Mouse (Mus musculus) cerebellum, postnatal 10 days (tissue): Measurements from ENCODE around the gene Pex11g.

Experiments
- DNase-seq, 2 experiments: peaks; one replicate each; pipeline ENCODE4 v3.0.0; 2021; ENCODE audit warnings: mixed read lengths in 2 of 2

Gene Pex11g

DNA sequence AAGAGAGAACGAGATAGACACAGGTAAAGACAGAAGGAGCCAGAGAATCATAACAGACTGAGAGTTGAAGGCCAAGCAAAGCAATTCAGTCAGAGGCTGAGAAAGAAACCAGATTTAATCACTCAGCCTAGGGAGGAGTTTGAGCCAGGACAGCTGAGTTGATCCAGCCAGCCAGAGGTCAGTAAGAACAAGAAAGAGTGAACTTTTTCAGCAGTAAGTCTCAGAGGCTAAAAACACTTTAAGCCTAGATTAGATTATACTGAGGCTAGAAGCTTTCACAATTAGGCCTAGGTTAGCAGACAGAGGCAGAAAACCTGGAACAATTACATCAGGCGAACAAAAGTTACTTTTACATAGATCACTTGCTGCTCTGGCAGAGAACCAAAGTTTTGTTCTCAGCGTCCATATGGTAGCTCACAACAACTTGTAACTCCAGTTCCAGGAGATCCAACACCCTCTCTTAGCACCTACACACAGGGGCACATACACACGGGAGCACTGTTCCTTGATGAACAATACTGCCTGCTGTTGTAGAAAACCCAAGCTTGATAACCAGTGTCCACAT lies 12.8 kb upstream of the Pex11g start:
- no peak for DNase-seq

DNA sequence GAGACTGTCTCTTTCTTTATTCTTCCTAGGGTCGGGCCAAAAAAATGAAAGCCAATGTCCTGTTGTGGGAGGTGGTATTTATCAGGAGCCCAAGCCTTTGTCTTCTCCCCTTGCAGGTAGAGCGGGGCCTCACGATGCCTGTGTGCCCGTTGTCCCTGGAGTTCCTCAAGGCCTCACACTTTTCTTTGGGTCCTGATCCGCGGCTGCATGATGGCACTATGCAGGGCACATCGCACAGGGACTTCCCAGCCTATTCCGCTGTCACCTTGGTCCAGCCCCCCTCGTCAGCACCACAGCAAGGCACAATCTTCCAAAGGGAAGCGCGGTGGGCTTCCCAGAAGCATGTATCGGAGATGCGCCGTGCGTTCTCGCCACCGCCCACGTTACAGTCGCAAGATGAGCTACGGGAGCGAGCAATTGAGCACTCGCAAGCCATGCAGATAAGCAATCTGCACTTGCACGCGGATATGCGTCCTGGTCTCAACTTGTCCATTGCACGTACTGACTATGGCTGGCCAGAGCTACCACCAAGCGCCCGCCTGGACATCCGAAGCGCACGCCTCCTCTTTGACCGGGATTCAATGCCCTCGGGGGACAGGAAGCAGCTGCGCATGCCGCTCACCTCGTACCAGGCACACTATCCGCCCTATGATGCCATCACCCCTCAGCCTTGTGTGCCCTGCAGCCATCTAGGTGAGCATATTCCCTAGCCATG lies 8.4 kb upstream of the Pex11g start:
- no peak for DNase-seq

DNA sequence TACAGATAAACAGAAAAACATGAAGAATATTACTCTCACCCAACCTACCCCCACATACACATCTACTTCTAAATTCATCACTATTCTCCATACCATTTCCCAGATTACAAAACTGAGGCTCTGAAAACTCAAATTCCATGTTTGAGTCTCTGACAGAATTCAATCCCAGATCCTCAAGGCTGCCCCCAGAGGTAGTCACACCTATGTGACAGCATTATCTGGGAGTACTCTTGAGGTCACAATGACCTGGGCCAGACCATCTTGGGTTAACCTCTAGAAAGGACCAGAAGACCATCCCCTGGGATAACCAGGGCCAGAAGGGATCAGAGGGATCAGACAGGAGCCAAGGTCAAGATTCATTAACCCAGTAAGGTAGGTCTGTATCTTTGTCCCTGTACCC lies 3.1 kb upstream of the Pex11g start, which contains the start of gene Tex45:
Gene Tex45, plus strand, starts transcription at position 301 of the 400 bp plus-strand sequence.
- no peak for DNase-seq

DNA sequence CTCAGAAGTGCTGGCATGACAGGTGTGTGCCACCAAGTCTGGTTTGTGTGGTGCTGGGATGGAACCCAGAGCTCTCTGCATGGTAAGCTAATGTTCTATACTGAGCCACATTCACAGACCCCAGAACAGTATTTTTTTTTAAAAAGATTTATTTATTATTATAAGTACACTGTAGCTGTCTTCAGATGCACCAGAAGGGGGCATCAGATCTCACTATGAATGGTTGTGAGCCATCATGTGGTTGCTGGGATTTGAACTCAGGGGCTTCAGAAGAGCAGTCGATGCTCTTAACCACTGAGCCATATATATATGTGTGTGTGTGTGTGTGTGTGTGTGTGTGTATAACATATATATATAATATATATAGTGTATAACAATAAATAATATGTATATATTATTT lies 1.4 kb upstream of the Pex11g start:
- DNase-seq, result no peak

DNA sequence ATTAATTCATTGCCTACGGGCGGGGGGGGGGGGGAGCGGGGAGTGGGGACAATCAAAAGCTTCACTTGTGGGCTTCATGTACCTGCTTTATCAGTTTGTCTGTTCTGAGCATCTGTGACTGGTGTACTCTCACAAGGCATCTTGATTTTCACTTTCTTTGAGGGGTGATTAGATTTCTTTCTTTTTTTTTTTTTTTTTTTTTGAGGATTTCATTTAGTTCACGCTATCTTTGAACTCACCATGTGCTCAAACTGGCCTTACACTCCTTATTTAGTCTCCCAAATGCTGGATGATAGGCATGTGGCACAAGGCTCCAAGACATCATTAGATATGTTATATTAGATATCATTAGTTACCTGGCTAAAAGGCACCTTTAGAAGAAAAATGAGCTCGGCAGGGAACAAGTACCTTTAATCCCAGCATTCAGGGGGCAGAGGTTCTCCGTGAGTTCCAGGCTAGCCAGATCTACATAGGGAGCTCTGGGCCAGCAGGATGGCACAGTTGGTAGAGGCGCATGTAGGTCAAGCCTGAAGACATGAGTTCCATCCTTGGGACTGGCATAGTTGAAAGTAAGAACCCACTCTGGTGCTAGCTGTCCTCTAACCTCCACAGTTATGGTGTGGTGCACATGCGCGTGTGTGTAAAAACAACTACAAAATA lies 536 bp upstream of the Pex11g start:
- DNase-seq, result no peak

DNA sequence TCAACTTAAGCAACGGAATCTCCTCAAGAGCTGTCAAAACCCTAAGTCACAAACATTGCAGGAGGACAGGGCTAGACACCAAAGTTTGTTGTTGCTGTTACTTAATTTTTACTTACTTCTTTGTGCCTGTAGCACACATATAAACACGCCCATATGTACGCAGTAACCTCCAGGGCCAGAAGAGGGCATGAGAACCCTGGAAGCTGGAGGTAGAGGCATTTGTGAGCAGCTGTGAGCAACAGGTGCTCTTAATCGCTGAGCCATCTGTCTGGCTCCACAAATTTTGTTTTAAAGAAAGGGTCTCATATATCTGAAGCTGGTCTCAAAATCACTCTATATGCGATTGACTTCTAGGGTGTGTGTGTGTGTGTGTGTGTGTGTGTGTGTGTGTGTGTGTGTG lies 3.2 kb downstream of the Pex11g start:
- peak; percentile 72 to 73 for DNase-seq

DNA sequence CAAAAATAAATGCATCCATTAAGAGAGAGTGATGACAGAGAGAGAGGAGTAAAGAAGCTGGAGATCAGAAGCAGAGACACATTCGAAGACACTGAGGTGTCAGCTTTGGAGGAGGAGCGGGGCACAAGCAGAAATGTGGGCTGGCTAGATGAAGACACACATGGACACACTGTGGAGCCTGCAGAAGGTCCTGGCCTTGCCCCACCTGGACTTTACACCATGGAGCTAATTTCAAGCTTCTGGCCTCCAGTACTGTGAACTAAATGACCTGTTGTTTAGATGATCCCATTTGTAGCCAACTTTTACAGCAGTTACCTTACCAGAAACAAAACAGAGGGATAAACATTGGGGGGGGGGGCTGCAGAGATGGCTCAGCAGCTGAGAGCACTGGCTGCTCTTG lies 4.2 kb downstream of the Pex11g start:
- no peak for DNase-seq

DNA sequence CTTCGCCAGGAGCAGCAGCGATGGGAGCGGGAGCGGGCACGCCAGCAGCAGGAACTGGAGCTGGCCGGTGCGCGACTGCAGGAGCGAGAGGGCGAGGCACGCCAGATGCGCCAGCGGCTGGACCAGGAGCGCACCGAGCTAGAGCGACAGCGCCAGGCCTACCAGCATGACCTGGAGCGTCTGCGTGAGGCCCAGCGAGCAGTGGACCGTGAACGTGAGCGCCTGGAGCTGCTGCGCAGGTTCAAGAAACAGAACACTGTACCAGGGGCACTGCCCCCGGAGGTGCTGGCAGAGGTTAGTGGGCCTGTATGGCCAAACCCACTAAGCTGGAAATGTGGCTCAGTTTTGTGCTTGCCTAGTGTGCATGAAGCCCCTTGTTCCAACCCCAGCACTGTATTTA lies 15.5 kb downstream of the Pex11g start:
- DNase-seq, result no peak

DNA sequence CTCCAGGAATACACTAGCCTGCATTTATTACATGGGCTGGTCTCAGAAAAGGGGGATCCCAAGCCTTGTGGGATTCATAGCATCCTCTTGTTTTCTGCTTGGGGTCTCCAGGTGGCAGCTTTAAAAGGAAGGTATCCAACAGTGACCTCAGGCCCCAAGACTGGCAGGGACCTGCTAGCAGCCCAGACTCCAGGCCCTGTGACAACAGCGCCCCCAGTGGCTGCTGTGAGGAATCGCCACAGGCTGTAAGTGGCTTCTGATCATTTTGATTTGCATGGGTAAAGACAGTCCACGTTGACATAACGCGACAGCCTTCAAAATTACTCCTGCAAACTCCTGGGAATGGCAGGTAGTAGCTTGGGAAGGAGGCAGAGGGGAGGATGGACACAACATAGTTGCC lies 16.8 kb downstream of the Pex11g start:
- DNase-seq, result peak; percentile 80 to 86

DNA sequence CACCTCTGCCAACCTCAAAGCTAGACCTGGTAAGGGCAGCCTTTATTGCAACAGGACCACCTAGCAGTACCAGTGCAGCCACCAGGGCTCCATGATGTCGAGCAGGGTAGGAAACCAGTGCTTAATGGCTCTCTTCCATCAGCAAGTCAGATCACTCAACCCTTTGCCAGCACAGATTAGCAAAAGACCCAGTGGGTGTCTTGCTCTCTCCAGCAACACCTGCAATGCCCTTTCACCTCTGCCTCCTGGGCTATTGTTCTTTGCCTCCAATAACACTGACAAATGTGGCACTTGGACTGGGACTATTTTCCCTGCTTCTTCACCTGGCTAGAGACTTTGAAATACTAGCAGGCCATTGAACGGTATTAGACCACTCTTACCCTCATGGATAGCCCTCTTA lies 18.3 kb downstream of the Pex11g start:
- DNase-seq, result no peak

DNA sequence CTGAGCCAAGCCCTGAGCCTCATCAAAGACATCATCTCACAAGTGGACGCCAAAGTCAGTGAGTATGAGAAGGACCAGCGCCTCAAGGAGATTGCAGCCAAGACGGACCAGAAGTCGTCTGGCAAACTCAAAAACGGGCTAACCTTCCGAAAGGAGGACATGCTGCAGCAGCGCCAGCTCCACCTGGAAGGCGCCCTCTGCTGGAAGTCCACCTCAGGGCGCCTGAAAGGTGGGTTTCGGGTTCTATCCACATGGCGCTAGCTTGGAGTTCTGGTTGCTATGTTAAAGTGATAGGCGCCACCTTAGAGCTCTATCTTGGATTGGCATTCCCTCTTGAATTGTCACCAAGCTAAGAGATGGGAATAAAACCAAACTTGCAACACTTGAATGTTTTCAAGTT lies 28.0 kb downstream of the Pex11g start:
- DNase-seq, result peak; percentile 30

DNA sequence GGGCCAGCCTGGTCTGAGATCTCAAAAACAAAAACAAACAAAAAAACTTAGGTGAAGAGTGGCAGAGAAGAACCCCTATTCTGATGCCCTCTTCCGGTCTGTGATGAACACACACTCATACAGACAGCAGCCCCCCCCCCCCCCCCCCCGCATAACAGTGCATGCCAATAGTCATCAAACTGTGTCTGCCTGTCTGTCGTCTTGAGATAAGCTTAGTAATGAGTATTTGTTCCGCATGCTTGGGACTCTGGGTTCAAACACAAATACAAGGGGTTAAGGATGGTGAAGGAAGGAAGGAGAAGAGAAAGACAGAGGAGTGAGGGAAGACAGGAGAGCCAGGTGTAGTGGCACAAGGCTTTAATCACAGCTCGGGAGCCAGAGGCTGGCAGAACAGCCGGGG lies 31.0 kb downstream of the Pex11g start:
- DNase-seq, result no peak

DNA sequence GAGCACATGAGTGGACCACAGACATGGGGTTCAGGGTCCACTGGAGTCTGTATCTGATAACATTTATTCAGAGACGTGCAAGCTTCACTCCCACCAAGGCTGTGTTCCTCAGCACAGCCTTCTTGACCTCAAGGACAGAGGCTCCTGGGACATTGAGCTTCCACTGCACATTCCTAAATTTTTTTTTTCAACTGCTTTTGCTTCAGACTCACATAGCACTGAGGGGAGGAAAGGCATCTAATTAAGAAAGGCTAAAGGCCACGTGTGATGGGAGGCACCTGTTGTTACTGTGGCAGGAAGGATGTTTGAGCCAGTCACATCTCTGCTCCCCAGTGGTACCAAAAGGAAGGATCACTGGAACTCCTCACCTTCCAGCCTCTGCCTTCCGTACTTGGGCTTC lies 36.4 kb downstream of the Pex11g start:
- no peak for DNase-seq

DNA sequence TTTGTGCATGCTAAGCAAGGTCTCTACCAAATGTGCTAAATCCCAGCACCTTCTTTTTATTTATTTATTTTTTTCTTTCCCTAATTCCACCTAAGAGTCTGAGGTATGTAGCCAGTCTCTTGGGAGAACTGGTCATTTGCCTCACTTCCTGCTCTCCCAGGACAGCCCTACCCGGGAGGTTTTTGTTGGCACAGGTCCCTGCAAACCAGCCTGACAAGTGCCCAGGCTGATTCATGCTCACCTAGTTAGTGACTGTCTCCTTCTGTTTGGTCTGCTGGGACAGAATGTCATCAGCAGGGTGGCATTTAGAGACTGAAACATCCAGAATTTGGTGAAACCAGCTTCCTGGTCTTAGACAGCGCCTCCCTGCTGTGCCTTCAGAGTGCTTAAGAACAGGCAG lies 37.5 kb downstream of the Pex11g start:
- peak; percentile 34 for DNase-seq

DNA sequence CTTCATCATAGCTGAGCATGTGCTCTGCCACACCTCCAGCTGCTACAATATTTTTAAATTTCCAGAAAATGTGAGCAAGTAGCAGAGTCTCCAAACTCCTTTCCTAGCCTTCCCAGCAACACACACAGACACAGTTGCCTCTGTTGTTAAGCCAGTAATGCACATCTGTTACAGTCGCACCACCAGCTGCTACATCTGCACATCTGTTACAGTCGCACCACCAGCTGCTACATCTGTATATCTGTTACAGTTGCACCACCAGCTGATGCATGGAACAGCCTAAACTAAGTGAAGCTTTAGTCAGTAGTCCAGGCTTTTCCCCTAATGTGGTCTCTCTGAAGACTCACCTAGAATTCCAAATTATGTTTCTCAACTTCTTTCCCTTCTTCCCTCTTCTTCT lies 39.1 kb downstream of the Pex11g start:
- no peak for DNase-seq

DNA sequence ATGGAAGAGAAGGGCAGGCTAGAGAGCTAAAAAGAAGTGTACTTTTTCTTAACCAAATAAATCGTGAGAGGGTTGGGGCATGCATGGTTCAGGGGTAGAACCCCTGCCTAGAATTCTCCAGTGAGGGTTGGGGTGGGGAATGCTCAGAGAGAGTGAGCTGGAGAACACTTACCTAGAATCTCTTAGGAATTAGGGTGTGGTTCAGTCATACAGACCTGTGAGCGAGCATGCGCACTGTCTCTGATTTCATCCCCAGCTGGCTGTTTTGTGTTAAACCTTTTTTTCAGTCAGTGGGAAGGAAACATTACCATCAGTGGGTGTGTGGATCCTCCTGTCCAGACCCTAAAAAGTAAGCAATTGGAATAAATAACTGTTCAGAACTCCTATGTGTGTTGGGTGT lies 41.3 kb downstream of the Pex11g start:
- DNase-seq, result no peak

DNA sequence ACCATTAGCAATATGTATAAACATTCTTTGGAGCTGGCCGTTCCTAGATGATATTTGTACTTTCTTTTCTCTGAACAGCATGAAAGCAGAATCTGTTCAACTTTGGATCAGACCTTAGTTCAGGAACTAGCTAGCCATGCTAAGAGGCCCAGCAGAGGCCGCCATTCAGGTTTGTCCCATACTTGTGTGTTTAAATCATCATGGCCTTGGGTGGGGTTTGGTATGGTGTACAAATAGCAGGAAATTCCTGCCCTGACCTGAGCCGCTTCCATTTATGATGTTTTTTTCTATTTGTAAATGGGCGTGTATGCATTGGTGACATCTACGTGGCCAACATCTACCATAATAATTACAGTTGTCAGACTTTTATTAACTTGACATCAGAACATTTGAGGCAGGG lies 42.3 kb downstream of the Pex11g start:
- no peak for DNase-seq

DNA sequence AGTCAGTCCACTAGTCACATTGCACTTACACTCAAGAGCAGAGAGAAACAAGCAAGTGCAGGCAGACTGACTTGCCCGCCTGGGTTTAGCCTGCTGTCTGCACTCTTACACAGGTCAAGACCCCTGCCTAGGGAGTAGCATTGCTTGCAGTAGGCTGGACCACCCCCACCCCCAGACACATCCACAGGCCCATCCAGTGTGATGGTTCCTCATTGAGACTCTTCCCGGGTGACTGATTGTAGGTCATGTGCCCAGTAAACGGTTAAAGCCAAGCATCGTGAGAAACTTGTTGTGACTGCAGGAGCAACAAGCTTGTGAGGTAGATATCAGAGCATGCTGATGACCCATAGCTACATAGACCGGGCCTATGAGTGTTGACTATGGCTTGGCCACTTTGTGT lies 46.0 kb downstream of the Pex11g start:
- DNase-seq, result no peak

DNA sequence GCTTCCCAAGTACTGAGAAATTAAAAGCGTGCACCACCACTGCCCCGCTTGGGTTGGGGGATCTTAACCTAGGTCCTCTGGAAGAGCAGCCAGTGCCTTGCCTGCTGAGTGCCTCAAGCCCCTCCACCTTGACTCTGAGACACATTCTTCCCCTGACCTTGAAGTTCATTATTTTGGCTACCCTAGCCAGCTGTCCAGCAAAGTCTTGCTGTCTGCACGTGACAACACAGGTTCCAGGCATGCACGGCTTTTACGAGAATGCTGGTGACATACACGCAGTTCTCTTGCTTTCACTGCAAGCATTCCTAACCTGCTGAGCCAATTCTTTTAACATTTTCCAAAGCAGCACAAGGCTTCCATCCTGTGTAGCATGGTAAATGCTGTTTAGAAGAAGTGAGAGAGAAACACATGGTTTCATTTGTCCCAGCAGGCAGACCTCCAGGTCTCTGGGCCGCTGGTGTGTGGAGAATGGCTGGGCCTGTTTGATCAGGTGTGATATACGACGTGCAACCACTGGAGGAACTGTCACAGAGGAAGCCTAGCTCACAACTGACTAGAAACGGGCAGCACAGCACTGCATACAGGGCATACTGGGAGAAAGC lies 47.3 kb downstream of the Pex11g start:
- DNase-seq, result no peak

DNA sequence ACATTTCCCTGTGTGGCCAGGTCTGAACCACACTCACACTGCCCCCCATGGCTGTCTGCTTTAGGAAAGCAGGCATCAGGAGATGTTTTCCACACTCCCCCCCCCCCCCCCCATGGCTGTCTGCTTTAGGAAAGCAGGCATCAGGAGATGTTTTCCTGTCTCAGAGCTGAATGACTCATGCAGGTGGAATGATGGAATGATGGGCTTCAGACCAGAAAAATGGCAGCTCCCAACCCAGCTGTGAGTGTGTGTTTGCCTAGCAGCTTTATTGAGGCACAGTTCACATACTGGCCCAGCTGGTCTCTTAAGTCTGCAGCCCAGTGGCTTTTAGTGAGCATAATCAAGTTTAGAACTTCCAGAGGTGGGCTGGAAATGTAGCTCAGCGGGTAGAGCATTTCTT lies 49.4 kb downstream of the Pex11g start:
- no peak for DNase-seq

DNA sequence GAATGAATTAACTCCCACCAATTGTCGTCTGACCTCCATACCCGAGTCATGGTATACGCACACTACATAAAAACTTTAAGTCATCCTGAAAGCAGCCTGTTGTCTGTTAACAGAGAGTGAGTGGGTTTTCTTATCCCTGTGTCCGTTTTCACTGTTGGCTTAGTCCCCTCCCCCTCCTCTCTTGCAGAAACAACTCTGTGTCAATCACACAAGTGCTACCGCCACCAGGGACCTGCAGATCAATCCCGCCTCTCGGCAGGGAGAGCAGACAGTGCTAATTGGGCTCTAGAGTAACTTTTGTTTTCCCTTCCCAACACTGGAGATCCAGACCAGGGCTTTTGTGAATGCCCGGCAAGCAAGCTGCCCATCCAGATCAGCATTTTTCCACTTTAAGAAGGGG lies 50.0 kb downstream of the Pex11g start:
- no peak for DNase-seq

DNA sequence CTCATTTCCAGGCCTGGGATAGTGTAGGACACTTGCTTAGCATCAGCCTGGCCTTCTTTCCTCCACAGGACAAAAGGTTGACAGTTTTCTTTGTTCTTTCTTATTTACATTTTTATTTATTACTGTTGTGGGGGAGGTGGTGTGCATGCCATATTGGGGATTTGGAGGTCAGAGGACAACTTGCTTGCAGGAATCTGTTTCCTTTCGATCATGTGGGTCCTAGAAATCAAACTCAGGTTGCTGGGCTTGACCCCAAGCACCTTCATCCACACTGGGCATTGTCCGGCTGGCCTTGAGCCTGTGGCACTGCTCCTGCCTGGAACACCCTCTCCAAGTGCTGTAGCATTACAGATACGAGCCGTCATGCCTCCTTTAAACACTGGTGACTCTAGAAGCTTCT lies 50.6 kb downstream of the Pex11g start:
- no peak for DNase-seq

DNA sequence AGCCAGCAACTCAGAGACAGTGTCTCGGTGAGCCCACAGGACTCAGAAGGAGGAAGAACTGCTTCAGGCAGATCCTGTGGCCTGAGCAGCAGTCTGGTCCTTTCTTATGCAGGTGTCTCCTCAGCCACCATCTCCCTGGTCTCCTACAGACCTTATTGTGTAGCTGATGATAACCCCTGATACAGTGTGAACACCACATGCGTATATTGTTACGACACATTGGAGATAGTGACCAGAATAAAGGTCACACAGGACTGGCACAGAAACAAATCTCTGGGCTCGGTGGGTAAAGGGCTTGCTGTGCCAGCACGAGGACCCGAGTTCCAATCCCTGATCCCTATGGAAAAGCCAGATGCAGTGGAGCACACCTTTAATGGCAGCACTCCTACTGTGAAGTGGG lies 51.8 kb downstream of the Pex11g start:
- no peak for DNase-seq

DNA sequence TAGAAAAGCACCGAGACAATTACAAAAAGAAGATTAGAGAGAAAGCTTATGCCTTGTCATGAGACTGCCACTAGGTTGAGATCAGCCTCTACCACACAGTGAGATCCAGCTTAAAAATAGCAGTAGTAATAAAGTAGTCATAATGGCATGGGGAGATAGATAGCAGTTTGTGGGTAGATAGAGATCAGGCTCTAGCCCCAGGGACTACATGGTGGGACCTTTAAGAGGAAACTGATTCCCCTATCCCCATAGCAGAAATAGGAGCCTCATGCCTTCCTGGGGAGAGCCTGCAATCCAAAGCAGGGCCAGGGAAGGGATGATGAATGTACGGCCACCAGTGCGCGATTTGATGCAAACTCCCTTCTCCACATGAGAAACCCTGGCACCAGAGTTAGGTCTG lies 52.2 kb downstream of the Pex11g start:
- peak; percentile 16 to 22 for DNase-seq
